Mouse (Mus musculus): ENCODE results near the gene Tcp1.
"Not testable (repeated sequence)": the region's sequence is repeated elsewhere in the genome, so short reads cannot be mapped to it uniquely, and the experiment has no call there.

The Tcp1 gene

GRCm38 (mm10) chr17:12915488-12915880, at the start of gene Tcp1:
Gene Tcp1, plus strand, starts transcription at chr17:12915701.
- no peak for DNase-seq

DNA sequence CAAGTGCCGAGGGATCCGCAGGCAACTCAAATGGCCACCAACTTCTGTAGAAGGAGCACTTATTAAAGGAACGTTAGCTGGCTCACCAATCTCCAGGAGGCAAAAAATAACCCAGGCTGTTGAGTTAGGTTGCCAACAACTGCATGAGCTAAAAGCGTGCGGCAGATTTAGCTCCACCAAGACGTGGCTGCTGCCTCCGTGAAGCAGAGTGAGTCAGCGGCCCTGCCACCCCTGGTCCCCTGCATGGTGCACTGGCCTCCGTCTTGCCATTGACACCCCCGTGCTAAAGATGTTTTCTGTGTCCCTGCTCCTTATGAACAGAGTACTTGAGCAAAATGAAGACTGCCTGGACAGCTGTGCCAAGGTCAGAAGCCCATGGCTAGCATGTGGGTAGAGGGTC, 48.6 kb upstream of the Tcp1 start:
- no peak for DNase-seq

DNA sequence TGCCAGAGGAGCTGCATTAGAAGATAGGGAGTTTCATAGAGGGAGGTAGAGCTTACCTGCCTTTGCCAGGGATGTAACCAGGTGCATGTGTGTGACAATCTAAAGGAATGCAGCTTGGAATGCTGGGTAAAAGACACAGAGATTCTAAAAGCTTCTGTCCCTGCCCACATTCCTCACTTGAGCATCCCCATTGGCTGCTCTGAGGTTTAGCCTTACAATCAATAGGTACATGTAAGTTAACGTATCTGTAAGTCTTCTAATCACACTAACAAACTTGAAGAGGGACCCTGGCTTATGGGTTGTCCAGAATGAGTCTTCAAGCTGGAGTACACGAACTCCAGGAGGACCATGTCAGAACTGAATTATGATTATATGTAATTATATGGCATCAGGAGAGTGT, 47.5 kb upstream of the Tcp1 start, which contains the start of gene Mas1:
TSS of gene Mas1 (minus strand) at position 101 of the 400 bp plus-strand sequence.
- DNase-seq = no peak

- DNase-seq = no peak
Observed at GRCm38 (mm10) chr17:12868640-12869039, 46.9 kb upstream of the Tcp1 start.

DNA sequence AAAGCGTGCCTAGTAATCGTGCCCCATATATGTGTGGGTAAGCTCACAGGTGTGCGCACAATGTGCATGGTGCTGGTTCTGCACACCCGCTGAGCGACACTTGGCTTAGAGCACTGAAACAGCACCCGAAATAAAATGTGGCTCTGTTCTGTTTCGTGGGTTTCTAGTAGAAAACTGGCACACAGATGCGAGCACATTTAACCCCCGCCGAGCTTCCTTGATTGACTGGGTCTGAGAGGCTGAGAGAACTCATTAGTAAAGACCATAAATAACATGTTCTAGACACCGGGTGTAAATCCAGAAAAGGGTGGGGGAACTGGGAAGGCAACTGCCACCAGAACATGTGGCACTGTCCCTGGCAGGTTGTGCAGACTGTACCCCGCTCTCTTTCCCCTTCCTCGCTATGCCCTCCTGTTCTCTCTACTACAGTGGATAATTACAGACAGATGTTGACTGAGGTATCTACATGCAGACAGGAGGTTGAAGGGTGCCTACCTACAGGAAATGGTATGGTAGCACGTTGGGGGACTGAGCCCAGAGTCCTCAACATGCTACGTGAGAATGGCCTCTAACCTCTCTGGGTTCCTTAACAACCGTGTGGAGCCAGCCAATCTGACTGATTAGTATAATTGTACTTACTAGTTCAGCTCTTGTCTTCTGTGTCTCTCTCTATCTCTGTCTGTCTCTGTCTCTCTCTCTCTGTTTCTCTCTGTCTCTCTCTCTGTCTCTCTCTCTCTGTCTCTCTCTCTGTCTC, 43.0 kb upstream of the Tcp1 start:
- DNase-seq = no peak

DNA sequence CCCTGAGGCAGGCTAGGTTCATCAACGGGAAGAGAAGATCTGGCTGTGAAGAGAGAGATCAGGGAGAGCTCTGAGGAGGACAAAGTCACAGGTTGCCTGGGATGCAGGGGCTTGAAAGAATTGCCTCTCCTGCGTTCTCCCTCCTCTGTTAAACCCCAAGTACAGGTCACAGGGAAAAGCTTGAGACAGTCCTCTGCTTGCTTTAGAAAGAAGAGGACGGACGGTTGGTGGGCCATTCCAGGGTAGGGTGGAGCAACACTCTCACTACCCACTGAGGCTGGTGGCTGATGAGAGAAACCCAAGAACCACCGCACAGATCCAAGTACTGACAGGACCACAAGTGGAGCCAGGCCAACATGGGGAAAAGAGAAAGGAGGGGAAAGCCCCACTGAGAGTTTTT, 39.8 kb upstream of the Tcp1 start, which contains the start of gene Mrgprh:
TSS of gene Mrgprh (plus strand) at position 301 of the 400 bp plus-strand sequence.
- DNase-seq = no peak

DNA sequence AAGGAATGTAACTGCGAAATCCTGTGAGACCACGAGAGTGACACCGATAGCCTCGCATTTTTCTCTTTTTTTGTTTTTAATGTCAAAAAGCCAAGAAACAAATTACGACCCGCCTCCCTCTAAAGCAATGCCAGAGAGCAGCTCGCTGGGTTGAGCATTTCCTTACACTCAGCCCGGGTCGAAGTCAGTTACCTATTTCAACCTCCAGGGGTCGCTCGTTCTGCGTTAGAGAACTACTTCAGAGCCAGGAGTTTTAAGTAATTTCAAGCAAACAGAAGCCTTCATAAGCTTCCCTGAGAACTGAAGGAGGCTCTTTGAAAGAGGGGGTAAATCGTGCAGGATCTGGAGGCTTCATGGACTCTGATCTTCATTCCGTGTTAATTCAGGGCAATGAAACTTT, 35.3 kb upstream of the Tcp1 start:
- DNase-seq = peak; percentile 88

- no peak for DNase-seq
Observed at GRCm38 (mm10) chr17:12881216-12881615, 34.3 kb upstream of the Tcp1 start.

DNA sequence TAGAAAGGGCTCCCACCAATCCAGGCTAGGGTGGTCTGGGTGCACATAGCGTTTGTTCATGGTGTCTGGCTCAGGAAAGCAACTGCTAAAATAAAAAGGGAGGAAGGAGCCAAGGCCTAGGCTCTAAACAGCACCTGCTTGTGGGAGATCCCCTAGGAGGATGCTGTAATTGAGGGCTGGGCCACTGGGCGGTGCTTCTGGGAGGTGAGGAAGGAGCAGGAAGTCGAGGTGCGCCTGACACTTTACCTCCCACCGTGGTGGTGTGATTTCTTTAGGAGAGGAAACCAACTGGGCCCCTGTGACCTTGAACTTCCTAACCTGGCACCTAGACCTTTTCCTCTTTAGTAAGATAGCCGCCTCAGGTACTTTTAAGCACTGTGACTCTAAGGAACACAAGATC, 28.9 kb upstream of the Tcp1 start:
- no peak for DNase-seq

- DNase-seq = no peak
Observed at GRCm38 (mm10) chr17:12887021-12887775, 28.3 kb upstream of the Tcp1 start.

DNA sequence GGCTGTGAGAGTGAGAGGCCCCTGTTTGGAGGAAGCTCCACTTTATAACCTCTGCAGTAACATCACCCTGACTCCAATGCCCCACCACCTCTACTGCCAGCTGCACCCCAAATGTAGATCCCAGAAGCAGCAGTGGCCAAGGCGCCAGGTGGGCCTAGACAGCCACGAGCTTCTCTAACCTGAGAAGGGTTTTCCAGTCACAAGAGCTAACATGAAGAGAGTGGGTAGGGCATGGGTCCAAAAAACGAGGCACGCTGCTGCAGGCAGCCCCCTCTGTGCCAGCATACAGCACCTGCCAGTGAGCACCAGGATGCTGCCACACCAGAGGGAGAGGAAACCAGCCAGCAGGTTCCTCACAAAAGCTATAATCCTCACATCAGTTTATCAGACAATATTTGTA, 24.4 kb upstream of the Tcp1 start:
- DNase-seq = no peak

GRCm38 (mm10) chr17:12892033-12892432, 23.5 kb upstream of the Tcp1 start:
- no peak for DNase-seq

DNA sequence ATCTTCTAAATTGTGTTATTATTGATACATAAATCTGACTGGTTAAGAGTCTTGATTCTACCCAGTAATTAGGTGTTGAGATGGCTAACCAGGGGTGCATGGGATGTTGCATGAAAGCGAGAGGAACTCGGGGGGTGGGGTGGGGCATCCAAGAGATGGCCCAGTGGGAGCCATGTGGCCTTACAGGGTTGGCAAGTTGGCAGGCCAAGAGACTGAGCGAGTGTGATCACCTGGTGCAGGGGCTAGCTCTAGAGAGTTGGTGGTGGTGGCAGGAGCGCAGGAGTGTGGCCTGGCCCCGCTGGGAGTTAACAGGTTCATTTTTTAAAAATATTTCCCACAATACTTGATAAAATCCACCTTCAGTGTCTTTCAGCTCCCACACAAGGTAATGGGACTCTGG, 17.8 kb upstream of the Tcp1 start:
- DNase-seq = no peak

DNA sequence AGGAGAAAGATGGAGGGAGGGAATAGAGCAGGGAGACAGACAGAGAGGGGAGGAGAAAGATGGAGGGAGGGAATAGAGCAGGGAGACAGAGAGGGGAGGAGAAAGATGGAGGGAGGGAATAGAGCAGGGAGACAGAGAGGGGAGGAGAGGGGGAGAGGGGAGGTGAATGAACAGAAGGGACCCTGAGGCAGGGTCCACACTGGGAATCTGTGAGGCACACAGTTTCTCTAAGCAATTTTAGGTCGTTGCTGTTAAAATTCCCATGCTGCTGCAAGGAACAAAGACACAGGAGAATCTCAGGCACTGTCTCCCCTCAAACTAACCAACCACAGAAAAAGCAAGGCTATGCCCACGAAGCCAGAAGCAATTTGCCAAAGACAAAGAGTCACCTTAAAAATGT, 16.9 kb upstream of the Tcp1 start:
- not testable (repeated sequence) for DNase-seq

- DNase-seq = no peak
Observed at GRCm38 (mm10) chr17:12902291-12902690, 13.2 kb upstream of the Tcp1 start.

GRCm38 (mm10) chr17:12903372-12904333, 11.8 kb upstream of the Tcp1 start:
- no peak for DNase-seq

GRCm38 (mm10) chr17:12904349-12904748, 11.2 kb upstream of the Tcp1 start:
- no peak for DNase-seq

- DNase-seq = no peak
Observed at GRCm38 (mm10) chr17:12905810-12906209, 9.7 kb upstream of the Tcp1 start.

DNA sequence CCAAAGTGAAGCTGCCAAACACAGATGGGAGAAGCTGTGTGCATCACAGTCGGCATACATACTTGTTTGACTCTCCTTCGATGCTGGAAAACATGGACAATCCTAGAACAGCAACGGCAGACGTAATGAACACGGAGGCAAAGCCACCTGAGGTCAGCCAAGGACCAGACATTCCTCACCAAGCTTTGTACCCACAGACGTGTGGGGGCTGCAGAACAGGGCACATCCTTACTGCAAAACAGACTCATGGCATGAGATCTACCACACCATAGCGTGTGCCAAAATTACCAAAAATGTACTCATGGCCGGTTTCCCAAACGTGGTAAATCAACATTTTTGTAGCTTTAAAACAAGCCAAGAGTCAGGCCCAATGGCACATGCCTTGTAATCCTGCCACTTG, 9.1 kb upstream of the Tcp1 start:
- no peak for DNase-seq

DNA sequence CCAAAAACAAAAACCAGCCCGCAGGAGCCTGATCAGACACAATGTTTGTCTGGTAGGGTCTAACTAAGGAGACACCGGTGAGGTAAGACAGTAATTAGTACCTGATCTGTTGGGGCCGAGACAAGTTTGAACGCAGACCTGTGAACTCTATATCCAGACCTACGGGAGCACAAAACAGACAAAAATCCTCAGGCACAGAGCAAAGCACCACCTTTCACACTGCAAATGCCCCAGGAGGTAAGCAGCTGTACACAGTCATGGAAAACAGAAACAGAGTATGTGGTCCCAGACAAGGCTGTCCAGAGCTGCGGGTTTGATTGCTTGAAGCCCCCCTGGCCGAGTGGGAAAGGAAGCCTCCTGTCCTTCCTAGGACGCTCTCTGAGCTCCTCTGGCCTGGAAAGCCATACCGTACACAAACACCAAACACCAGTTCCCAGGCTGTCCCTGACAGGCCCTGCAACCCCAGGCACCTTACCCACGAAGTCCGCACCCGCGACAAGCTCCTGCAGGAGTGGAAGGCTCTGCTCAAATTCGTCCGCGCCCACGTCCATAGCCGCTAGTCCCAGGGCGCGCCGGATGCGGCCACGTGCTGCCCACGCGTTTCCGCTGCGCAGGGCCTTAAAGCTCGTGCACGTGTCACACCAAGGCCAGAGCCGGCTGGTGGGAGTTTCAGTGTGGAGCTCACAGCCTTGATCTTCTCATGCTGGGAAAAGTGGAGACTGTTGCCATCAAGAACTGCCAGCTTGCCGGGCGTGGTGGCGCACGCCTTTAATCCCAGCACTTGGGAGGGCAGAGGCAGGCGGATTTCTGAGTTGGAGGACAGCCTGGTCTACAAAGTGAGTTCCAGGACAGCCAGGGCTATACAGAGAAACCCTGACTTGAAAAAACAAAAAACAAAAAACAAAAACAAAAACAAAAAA, 5.9 kb upstream of the Tcp1 start, which contains the start of gene Pnldc1:
TSS of gene Pnldc1 (minus strand) at position 870 of the 920 bp plus-strand sequence.
- DNase-seq = no peak

- no peak for DNase-seq
Observed at GRCm38 (mm10) chr17:12910391-12910790, 5.1 kb upstream of the Tcp1 start.
